Mouse (Mus musculus) heart, postnatal 0 days (tissue): Measurements from ENCODE around the gene Kbtbd3. TPM values are rescaled to one million over a fixed set of nuclear protein-coding genes. Genes with fewer than 3 reads are reported as not detected.

ENCODE experiments used
- ATAC-seq: fragments of 200-750 bp; cut with Nextera tagmentation; 2 replicates; pipeline ENCODE4 v1.8.0; 2017; ENCODE audit warnings: low read depth, moderate number of reproducible peaks, moderate library complexity; ENCODE audit not compliant: insufficient read depth
- DNase-seq: peaks from one replicate; pipeline ENCODE4 v3.0.0-alpha.2; 2016; ENCODE audit warnings: low spot score
- H3K27ac ChIP-seq: fragments of 300-500 bp; sonication (generic); 2 replicates; pipeline ENCODE4 v1.5.1; 2014; ENCODE audit warnings: low read depth, mild to moderate bottlenecking
- H3K27me3 ChIP-seq: fragments of 300-500 bp; sonication (generic); 2 replicates; pipeline ENCODE4 v1.6.1; 2014; ENCODE audit warnings: low read length, mixed read lengths; ENCODE audit not compliant: control insufficient read depth, insufficient read depth
- H3K36me3 ChIP-seq: fragments of 300-500 bp; sonication (generic); replicated peaks from 2 replicates; pipeline ENCODE4 v1.6.1; 2014; ENCODE audit warnings: low read length, mixed read lengths; ENCODE audit not compliant: control insufficient read depth, insufficient read depth
- H3K4me1 ChIP-seq: fragments of 300-500 bp; sonication (generic); 2 replicates; pipeline ENCODE4 v1.6.1; 2014; ENCODE audit warnings: antibody characterized with exemption; ENCODE audit not compliant: control insufficient read depth, insufficient read depth
- H3K4me2 ChIP-seq: fragments of 300-500 bp; sonication (generic); 2 replicates; pipeline ENCODE4 v1.6.1; 2014; ENCODE audit warnings: low read depth, mild to moderate bottlenecking, low read length, moderate library complexity
- H3K4me3 ChIP-seq: fragments of 300-500 bp; sonication (generic); 2 replicates; pipeline ENCODE4 v1.5.1; 2014; ENCODE audit warnings: low read depth, low read length
- H3K9ac ChIP-seq: fragments of 300-500 bp; sonication (generic); replicated peaks from 2 replicates; pipeline ENCODE4 v1.6.1; 2014; ENCODE audit warnings: low read depth, low read length, mixed read lengths
- H3K9me3 ChIP-seq: fragments of 300-500 bp; sonication (generic); replicated peaks from 2 replicates; pipeline ENCODE4 v1.6.1; 2016; ENCODE audit warnings: low read length; ENCODE audit not compliant: control insufficient read depth
- CTCF ChIP-seq: IDR thresholded peaks from 2 replicates; pipeline ENCODE4 v1.5.1; 2016; ENCODE audit warnings: antibody characterized with exemption, control low read depth, low read depth
- EP300 ChIP-seq: IDR thresholded peaks from 2 replicates; pipeline ENCODE4 v1.6.1; 2016; ENCODE audit warnings: antibody characterized with exemption, low read depth
- WGBS: fragments of 180-500 bp; shearing (Covaris S2); extraction: QIAGEN DNeasy Blood & Tissue Kit; methylation state at CpG from one replicate; pipeline ENCODE4 v1.1.7; 2014; 5-methylcytosine and 5-hydroxymethylcytosine counted together
- polyA plus RNA-seq: library from polyadenylated mRNA; unstranded; fragments of >200 nt; fragmentation: Nextera tagmentation; extraction: Ambion mirVana; gene quantifications from 2 replicates; pipeline ENCODE4 v1.2.1, GENCODE M21; 2015
- total RNA-seq: library from RNA; depleted of rRNA; stranded (reverse); fragments of >200 nt; gene quantifications from 2 replicates; pipeline ENCODE4 v1.2.3, GENCODE M21; 2014; ENCODE audit warnings: low replicate concordance; rRNA removed

The Kbtbd3 gene
- total RNA-seq (1.6 and 1.9 TPM in 2 replicates), polyA plus RNA-seq (16.9 and 17.0 TPM in 2 replicates)

DNA sequence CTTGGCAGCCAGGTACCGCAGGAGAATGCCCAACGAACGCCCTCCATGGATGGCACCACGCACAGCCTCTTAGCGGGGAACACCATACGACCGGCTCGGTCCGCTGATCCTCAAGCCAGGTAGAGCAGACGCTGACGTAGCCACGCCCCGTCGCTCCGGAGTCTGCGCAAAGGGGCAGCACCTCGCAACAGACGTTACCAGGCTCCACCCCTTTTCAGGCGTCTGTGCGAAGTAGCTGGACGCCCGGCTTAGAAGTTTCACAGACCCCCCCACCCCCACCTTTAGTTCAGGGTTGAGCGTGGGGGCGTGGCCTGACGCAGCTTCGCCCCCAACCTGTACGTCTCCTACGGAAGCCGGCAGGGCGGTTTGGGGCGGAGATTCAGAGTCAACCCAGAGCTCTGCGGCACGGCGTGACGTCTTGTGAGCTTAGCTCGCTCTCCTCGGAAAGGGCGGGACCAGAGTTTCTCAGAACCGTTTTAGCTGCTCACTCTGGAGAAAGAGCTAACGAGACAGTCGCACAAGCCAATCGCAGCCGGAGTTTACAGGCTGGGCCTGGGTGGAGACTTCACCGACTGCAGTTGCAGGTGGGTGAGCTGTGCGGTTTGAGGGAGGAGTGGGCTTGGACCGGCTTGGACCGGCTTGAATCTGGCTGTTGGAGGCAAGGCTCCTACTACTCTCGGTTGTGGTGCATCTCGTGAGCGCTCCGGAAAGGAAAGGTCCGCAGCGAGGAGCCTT, at the start of gene Kbtbd3, which contains the start of gene Aasdhppt:
Kbtbd3 (plus strand) TSS at position 483 of the 735 bp plus-strand sequence.
Aasdhppt (minus strand) TSS at position 121 of the 735 bp plus-strand sequence.
- TF ChIP-seq EP300 (peak; percentile 66; the same call in 1 of the 2 replicates), CTCF (peak; percentile 6; the same call in 1 of the 2 replicates)
- Histone ChIP-seq H3K27me3 (no peaks in the 10 kb centered on the region), H3K9me3 (no peaks in the 10 kb centered on the region), H3K4me2 (peak within 1 kb of the TSS; percentile 87), H3K36me3 (peaks cover 4% of the 10 kb centered on the region; the same call in 1 of the 2 replicates), H3K4me1 (peaks cover 13% of the 10 kb centered on the region), H3K4me3 (peak within 1 kb of the TSS; percentile 80), H3K9ac (peak within 1 kb of the TSS; percentile 93), H3K27ac (peak within 1 kb of the TSS; percentile 97)
- DNase-seq = peak; percentile 99
- ATAC-seq = peak; percentile 95
- WGBS = under 1% methylated on average over 53 of the region's 53 CpGs

DNA sequence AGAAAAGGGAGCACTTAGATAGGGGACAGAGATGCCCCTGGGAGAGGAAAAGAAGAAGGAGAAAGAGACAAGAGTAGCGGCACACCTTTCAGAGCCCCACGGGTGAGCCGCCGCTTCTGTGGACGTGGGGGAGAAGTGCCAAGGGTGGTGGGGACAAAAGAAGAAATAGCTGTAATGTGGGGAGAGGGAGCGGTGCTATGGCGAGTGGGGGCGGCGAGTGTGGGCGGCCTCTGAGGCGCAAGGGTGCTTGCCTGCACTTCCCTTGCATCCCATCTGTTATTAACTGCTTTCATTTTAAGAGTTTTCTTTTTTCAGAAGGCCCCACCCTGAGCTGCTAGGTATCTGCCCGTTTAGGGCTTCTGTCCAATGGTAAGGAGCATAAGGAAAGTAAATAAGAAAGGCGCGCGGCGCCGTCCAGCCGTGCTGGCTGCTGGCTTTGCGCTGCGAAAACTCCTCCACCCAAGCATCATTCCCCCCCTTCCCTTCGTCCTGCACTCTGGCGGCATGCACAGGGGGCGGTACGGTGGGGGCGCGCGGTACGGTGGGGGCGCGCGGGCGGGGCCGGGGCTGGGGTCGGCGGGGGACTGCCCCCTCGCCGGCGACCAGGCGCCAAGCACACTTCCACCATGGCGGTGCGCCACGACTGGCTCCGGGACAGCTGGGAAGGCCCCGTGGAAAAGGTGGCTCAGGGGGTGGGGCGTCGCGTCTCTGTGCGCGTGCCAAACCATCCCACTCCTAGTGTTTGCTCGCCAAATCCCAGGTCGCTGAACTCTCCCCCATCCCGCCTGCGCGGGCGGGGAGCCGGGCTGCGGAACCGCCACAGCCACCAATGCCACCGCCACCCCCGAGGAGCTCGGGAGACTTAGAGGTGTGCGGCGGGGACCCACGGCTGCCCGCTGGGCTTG, 49.5 kb upstream of the Kbtbd3 start:
- Histone ChIP-seq H3K9ac (no peak overlapping the region), H3K4me1 (no peaks in the 10 kb centered on the region), H3K27me3 (no peaks in the 10 kb centered on the region), H3K36me3 (no peaks in the 10 kb centered on the region), H3K4me2 (peak overlapping the region; percentile 43), H3K9me3 (peaks cover 9% of the 10 kb centered on the region), H3K4me3 (peak overlapping the region; percentile 33), H3K27ac (no peak overlapping the region)
- DNase-seq (peak; percentile 29), ATAC-seq (peak; percentile 33)
- TF ChIP-seq CTCF (no peak), EP300 (no peak)
- WGBS = 55% methylated on average over 65 of the region's 65 CpGs

DNA sequence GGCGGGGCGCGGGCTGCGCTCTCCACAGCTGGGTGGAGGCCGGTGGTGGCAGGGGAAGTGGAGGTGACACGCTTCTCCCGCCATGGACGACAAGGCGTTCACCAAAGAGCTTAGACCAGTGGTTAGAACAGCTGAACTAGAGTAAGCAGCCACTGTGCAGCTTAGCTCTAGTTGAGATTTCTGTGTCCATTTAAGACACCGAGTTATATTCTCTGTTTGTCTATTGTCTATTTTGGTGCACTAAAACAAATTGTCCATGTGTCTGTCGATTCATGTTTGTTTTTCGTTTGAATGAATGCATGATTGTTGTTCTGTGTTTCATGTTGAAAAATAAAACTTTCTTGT, 48.9 kb upstream of the Kbtbd3 start:
- H3K36me3 ChIP-seq = no peaks in the 10 kb centered on the region
- no peak overlapping the region for H3K27ac ChIP-seq
- WGBS = 55% methylated on average over 12 of the region's 12 CpGs
- DNase-seq (no peak), ATAC-seq (no peak)
- H3K4me1 ChIP-seq = no peaks in the 10 kb centered on the region
- H3K27me3 ChIP-seq = no peaks in the 10 kb centered on the region
- H3K9me3 ChIP-seq = peaks cover 9% of the 10 kb centered on the region
- no peak for TF ChIP-seq EP300
- no peak for TF ChIP-seq CTCF
- 0 out of 2 replicates have a peak overlapping the region, but pooled peaks have one; percentile 33 for H3K4me3 ChIP-seq
- 0 out of 2 replicates have a peak overlapping the region, but pooled peaks have one; percentile 43 for H3K4me2 ChIP-seq
- H3K9ac ChIP-seq = no peak overlapping the region

DNA sequence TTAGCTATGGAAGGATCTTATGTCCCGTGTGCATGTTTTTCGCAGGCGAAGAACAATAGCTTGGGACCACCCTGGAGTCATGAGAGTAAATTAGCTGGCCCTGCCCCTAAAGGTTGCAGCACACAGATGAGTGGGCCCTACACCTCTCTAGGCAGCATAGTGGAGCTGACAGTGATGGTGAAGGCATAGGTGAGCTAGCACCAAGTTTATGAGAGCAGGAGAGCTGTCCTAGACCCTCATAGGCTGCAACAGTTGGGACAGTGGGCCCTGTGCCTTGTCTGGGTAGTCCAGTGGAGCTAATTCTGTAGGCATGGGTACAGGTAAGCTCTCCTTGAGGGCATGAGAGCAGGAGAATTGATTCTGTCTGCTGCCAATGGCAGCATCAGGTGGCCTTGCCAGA, 42.8 kb upstream of the Kbtbd3 start:
- DNase-seq (no peak), ATAC-seq (no peak)
- 88% methylated on average over 3 of the region's 3 CpGs for WGBS

DNA sequence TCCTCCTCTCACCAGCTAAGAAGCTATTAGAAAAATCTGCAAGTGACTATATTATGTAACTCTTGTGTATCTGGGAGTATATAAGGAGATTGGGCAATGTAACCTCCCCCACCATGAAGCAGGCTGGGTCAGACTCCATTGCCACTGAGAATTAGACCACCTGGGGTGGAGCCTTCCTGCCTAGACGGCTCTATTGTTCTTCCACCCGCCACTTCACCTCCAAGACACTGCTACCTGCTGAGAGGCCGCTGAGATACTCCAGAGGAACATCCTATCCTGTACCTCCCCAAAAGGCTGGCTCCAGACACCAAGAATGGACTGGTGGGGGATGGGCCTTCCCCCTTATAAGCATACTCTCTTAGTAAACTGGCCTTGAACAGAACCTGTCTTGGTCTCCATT, 25.8 kb upstream of the Kbtbd3 start:
- DNase-seq (no peak), ATAC-seq (no peak)
- no peak overlapping the region for H3K9ac ChIP-seq
- H3K4me3 ChIP-seq = no peak overlapping the region
- no peaks in the 10 kb centered on the region for H3K9me3 ChIP-seq
- TF ChIP-seq CTCF = no peak
- TF ChIP-seq EP300 = no peak
- H3K36me3 ChIP-seq = no peaks in the 10 kb centered on the region; the same call in 1 of the 2 replicates
- H3K4me2 ChIP-seq = no peak overlapping the region
- no peaks in the 10 kb centered on the region for H3K4me1 ChIP-seq
- 32% methylated on average over 3 of the region's 3 CpGs for WGBS
- H3K27me3 ChIP-seq = no peaks in the 10 kb centered on the region
- no peak overlapping the region for H3K27ac ChIP-seq

More for the DNA sequence above, 42.8 kb upstream of the Kbtbd3 start:
- H3K4me1 ChIP-seq = no peaks in the 10 kb centered on the region
- no peak overlapping the region for H3K9ac ChIP-seq
- H3K4me2 ChIP-seq = no peak overlapping the region
- H3K36me3 ChIP-seq = no peaks in the 10 kb centered on the region
- H3K9me3 ChIP-seq = no peaks in the 10 kb centered on the region
- H3K4me3 ChIP-seq = no peak overlapping the region
- no peaks in the 10 kb centered on the region for H3K27me3 ChIP-seq
- TF ChIP-seq CTCF (no peak), EP300 (no peak)
- H3K27ac ChIP-seq = no peak overlapping the region
